Mouse (Mus musculus) heart, adult 2 months (tissue): ENCODE data around the gene Aldh3b2.

Source experiments
- CTCF ChIP-seq: fragments of 200-600 bp; IDR thresholded peaks from 2 replicates; pipeline ENCODE4 v1.8.1; 2022; ENCODE audit warnings: antibody characterized with exemption, mild to moderate bottlenecking, moderate library complexity
- EP300 ChIP-seq: fragments of 200-500 bp; IDR thresholded peaks from 2 replicates; pipeline ENCODE4 v1.6.1; 2011; ENCODE audit warnings: low read depth, low read length, control low read depth; ENCODE audit not compliant: insufficient read depth
- POLR2A ChIP-seq: fragments of 200-500 bp; IDR thresholded peaks from 2 replicates; pipeline ENCODE4 v1.6.1; 2011; ENCODE audit warnings: mild to moderate bottlenecking, low read depth, low read length, control low read depth; ENCODE audit not compliant: insufficient read depth

DNA sequence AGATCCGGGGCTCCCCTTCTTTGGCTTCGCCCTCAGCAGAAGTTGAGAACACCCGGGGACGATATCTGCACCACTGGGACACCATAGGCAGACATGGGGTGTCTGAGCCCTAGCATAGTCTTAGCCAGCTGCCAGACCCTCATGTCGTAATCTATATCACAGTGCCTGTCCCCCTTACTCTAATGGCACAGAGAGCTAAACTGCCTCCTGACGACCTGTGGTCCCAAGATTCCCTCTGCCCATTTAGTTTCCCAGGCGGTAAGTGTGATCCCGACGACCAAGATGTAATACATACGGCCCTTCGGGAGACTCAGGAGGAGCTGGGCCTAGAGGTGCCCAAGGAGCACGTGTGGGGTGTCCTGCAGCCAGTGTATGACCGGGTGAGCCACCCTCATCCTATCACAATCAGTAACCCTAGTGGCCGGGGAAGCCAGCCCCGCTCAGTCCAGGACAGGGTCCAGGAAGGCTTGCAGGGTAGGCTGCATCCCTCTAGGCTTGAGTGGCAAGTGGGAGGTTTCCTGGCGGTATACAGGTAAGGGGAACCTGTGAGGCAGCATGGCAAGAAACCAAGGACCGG, 28.9 kb downstream of the Aldh3b2 start:
- TF ChIP-seq POLR2A = no peak
- TF ChIP-seq CTCF = no peak
- no peak for TF ChIP-seq EP300
